Mouse (Mus musculus): ENCODE measurements at regions not wholly inside any gene's neighbourhood (a gene's known extent, or its start where the extent isn't known, plus 50 kb on each side); places are given as distances from the start of the nearest gene placed in this dataset.
A peak's percentile ranks its signal among the peaks of the same experiment; 100 is the strongest.

GRCm38 (mm10) chrX:10857668-10858067 is 142.9 kb downstream of the Mid1ip1 start:
- no peak overlapping the region for H3K4me3 ChIP-seq (ENCODE audit: low read depth, low read length)
- no peak overlapping the region for H3K9ac ChIP-seq (ENCODE audit: low read length)
- H3K4me2 ChIP-seq (ENCODE audit: low read depth) = no peak overlapping the region
- no peaks in the 10 kb centered on the region for H3K36me3 ChIP-seq (ENCODE audit: control insufficient read depth, insufficient read depth, low read length)
- DNase-seq (ENCODE audit: low spot score) (no peak), ATAC-seq (ENCODE audit: insufficient read depth, low FRiP score, low TSS enrichment) (no peak)
- no peaks in the 10 kb centered on the region for H3K9me3 ChIP-seq (ENCODE audit: control insufficient read depth, low read length)
- H3K27ac ChIP-seq (ENCODE audit: low read depth, low read length) = no peak overlapping the region
- WGBS = 54% methylated on average over 3 of the region's 3 CpGs
- H3K4me1 ChIP-seq (ENCODE audit: control insufficient read depth, insufficient read depth, low read length) = no peaks in the 10 kb centered on the region
- no peaks in the 10 kb centered on the region for H3K27me3 ChIP-seq (ENCODE audit: control insufficient read depth, insufficient read depth, low read length)

GRCm38 (mm10) chrX:10871613-10872012 is 156.8 kb downstream of the Mid1ip1 start:
- Histone ChIP-seq H3K9me3 (ENCODE audit: control insufficient read depth, low read length) (no peaks in the 10 kb centered on the region), H3K4me3 (ENCODE audit: low read depth, low read length) (no peak overlapping the region), H3K27me3 (ENCODE audit: control insufficient read depth, insufficient read depth, low read length) (no peaks in the 10 kb centered on the region), H3K36me3 (ENCODE audit: control insufficient read depth, insufficient read depth, low read length) (no peaks in the 10 kb centered on the region), H3K27ac (ENCODE audit: low read depth, low read length) (no peak overlapping the region), H3K4me2 (ENCODE audit: low read depth) (no peak overlapping the region), H3K4me1 (ENCODE audit: control insufficient read depth, insufficient read depth, low read length) (no peaks in the 10 kb centered on the region), H3K9ac (ENCODE audit: low read length) (no peak overlapping the region)
- no peak for DNase-seq (ENCODE audit: low spot score)
- ATAC-seq (ENCODE audit: insufficient read depth, low FRiP score, low TSS enrichment) = no peak
- WGBS = 87% methylated on average over 4 of the region's 4 CpGs

GRCm38 (mm10) chrX:10877856-10878255 is 163.0 kb downstream of the Mid1ip1 start:
- peak; percentile 33 for DNase-seq (ENCODE audit: low spot score)
- H3K9me3 ChIP-seq (ENCODE audit: control insufficient read depth, low read length) = no peaks in the 10 kb centered on the region
- H3K4me1 ChIP-seq (ENCODE audit: control insufficient read depth, insufficient read depth, low read length) = no peaks in the 10 kb centered on the region
- H3K36me3 ChIP-seq (ENCODE audit: control insufficient read depth, insufficient read depth, low read length) = no peaks in the 10 kb centered on the region
- WGBS = 33% methylated on average over 5 of the region's 5 CpGs
- no peak overlapping the region for H3K27ac ChIP-seq (ENCODE audit: low read depth, low read length)
- ATAC-seq (ENCODE audit: insufficient read depth, low FRiP score, low TSS enrichment) = peak; percentile 23; the same call in 1 of the 2 replicates
- no peak overlapping the region for H3K9ac ChIP-seq (ENCODE audit: low read length)
- no peak overlapping the region for H3K4me3 ChIP-seq (ENCODE audit: low read depth, low read length)
- H3K4me2 ChIP-seq (ENCODE audit: low read depth) = no peak overlapping the region
- H3K27me3 ChIP-seq (ENCODE audit: control insufficient read depth, insufficient read depth, low read length) = no peaks in the 10 kb centered on the region

GRCm38 (mm10) chrX:10878922-10879321 is 164.1 kb downstream of the Mid1ip1 start:
- WGBS = 84% methylated on average over 5 of the region's 5 CpGs
- Histone ChIP-seq H3K9me3 (ENCODE audit: control insufficient read depth, low read length) (no peaks in the 10 kb centered on the region), H3K4me3 (ENCODE audit: low read depth, low read length) (no peak overlapping the region), H3K27ac (ENCODE audit: low read depth, low read length) (no peak overlapping the region), H3K9ac (ENCODE audit: low read length) (no peak overlapping the region), H3K27me3 (ENCODE audit: control insufficient read depth, insufficient read depth, low read length) (no peaks in the 10 kb centered on the region), H3K36me3 (ENCODE audit: control insufficient read depth, insufficient read depth, low read length) (no peaks in the 10 kb centered on the region), H3K4me1 (ENCODE audit: control insufficient read depth, insufficient read depth, low read length) (no peaks in the 10 kb centered on the region), H3K4me2 (ENCODE audit: low read depth) (no peak overlapping the region)
- ATAC-seq (ENCODE audit: insufficient read depth, low FRiP score, low TSS enrichment) (no peak), DNase-seq (ENCODE audit: low spot score) (no peak)

- no peaks in the 10 kb centered on the region for H3K36me3 ChIP-seq (ENCODE audit: control insufficient read depth, insufficient read depth, low read length)
- H3K4me3 ChIP-seq (ENCODE audit: low read depth, low read length) = no peak overlapping the region
- no peak overlapping the region for H3K9ac ChIP-seq (ENCODE audit: low read length)
- no peaks in the 10 kb centered on the region for H3K27me3 ChIP-seq (ENCODE audit: control insufficient read depth, insufficient read depth, low read length)
- no peak overlapping the region for H3K27ac ChIP-seq (ENCODE audit: low read depth, low read length)
- no peak overlapping the region for H3K4me2 ChIP-seq (ENCODE audit: low read depth)
- WGBS = 62% methylated on average over 11 of the region's 11 CpGs
- H3K9me3 ChIP-seq (ENCODE audit: control insufficient read depth, low read length) = no peaks in the 10 kb centered on the region
- peak; percentile 15 for DNase-seq (ENCODE audit: low spot score)
- no peak for ATAC-seq (ENCODE audit: insufficient read depth, low FRiP score, low TSS enrichment)
- no peaks in the 10 kb centered on the region for H3K4me1 ChIP-seq (ENCODE audit: control insufficient read depth, insufficient read depth, low read length)
Observed at GRCm38 (mm10) chrX:10883729-10884464, 169.1 kb downstream of the Mid1ip1 start.

- Histone ChIP-seq H3K9ac (ENCODE audit: low read length) (no peak overlapping the region), H3K4me2 (ENCODE audit: low read depth) (no peak overlapping the region), H3K27ac (ENCODE audit: low read depth, low read length) (no peak overlapping the region), H3K4me1 (ENCODE audit: control insufficient read depth, insufficient read depth, low read length) (no peaks in the 10 kb centered on the region), H3K9me3 (ENCODE audit: control insufficient read depth, low read length) (no peaks in the 10 kb centered on the region), H3K27me3 (ENCODE audit: control insufficient read depth, insufficient read depth, low read length) (no peaks in the 10 kb centered on the region), H3K36me3 (ENCODE audit: control insufficient read depth, insufficient read depth, low read length) (no peaks in the 10 kb centered on the region), H3K4me3 (ENCODE audit: low read depth, low read length) (no peak overlapping the region)
- WGBS = 76% methylated on average over 3 of the region's 3 CpGs
- no peak for ATAC-seq (ENCODE audit: insufficient read depth, low FRiP score, low TSS enrichment)
- DNase-seq (ENCODE audit: low spot score) = no peak
Observed at GRCm38 (mm10) chrX:10892815-10893214, 178.0 kb downstream of the Mid1ip1 start.

- Histone ChIP-seq H3K4me1 (ENCODE audit: control insufficient read depth, insufficient read depth, low read length) (no peaks in the 10 kb centered on the region), H3K9ac (ENCODE audit: low read length) (no peak overlapping the region), H3K27me3 (ENCODE audit: control insufficient read depth, insufficient read depth, low read length) (no peaks in the 10 kb centered on the region), H3K27ac (ENCODE audit: low read depth, low read length) (no peak overlapping the region), H3K4me2 (ENCODE audit: low read depth) (no peak overlapping the region), H3K36me3 (ENCODE audit: control insufficient read depth, insufficient read depth, low read length) (no peaks in the 10 kb centered on the region), H3K4me3 (ENCODE audit: low read depth, low read length) (no peak overlapping the region), H3K9me3 (ENCODE audit: control insufficient read depth, low read length) (no peaks in the 10 kb centered on the region)
- ATAC-seq (ENCODE audit: insufficient read depth, low FRiP score, low TSS enrichment) = no peak
- 85% methylated on average over 5 of the region's 5 CpGs for WGBS
- no peak for DNase-seq (ENCODE audit: low spot score)
Observed at GRCm38 (mm10) chrX:10896193-10896955, 181.6 kb downstream of the Mid1ip1 start.

GRCm38 (mm10) chrX:10902686-10903085 is 187.9 kb downstream of the Mid1ip1 start:
- 94% methylated on average over 4 of the region's 4 CpGs for WGBS
- no peaks in the 10 kb centered on the region for H3K27me3 ChIP-seq (ENCODE audit: control insufficient read depth, insufficient read depth, low read length)
- ATAC-seq (ENCODE audit: insufficient read depth, low FRiP score, low TSS enrichment) (no peak), DNase-seq (ENCODE audit: low spot score) (no peak)
- no peak overlapping the region for H3K4me2 ChIP-seq (ENCODE audit: low read depth)
- H3K4me1 ChIP-seq (ENCODE audit: control insufficient read depth, insufficient read depth, low read length) = no peaks in the 10 kb centered on the region
- H3K9ac ChIP-seq (ENCODE audit: low read length) = no peak overlapping the region
- no peaks in the 10 kb centered on the region for H3K36me3 ChIP-seq (ENCODE audit: control insufficient read depth, insufficient read depth, low read length)
- no peak overlapping the region for H3K4me3 ChIP-seq (ENCODE audit: low read depth, low read length)
- no peaks in the 10 kb centered on the region for H3K9me3 ChIP-seq (ENCODE audit: control insufficient read depth, low read length)
- no peak overlapping the region for H3K27ac ChIP-seq (ENCODE audit: low read depth, low read length)

GRCm38 (mm10) chrX:10904072-10904471 is 189.3 kb downstream of the Mid1ip1 start:
- ATAC-seq (ENCODE audit: insufficient read depth, low FRiP score, low TSS enrichment) = no peak

More at GRCm38 (mm10) chrX:10904072-10904471, 189.3 kb downstream of the Mid1ip1 start:
- H3K4me1 ChIP-seq (ENCODE audit: control insufficient read depth, insufficient read depth, low read length) = no peaks in the 10 kb centered on the region
- no peaks in the 10 kb centered on the region for H3K9me3 ChIP-seq (ENCODE audit: control insufficient read depth, low read length)
- WGBS = 90% methylated on average over 6 of the region's 6 CpGs
- H3K4me3 ChIP-seq (ENCODE audit: low read depth, low read length) = no peak overlapping the region
- no peaks in the 10 kb centered on the region for H3K27me3 ChIP-seq (ENCODE audit: control insufficient read depth, insufficient read depth, low read length)
- no peak overlapping the region for H3K4me2 ChIP-seq (ENCODE audit: low read depth)
- H3K27ac ChIP-seq (ENCODE audit: low read depth, low read length) = no peak overlapping the region
- H3K36me3 ChIP-seq (ENCODE audit: control insufficient read depth, insufficient read depth, low read length) = no peaks in the 10 kb centered on the region
- no peak overlapping the region for H3K9ac ChIP-seq (ENCODE audit: low read length)
- no peak for DNase-seq (ENCODE audit: low spot score)
